Mouse (Mus musculus): ENCODE results near the gene Rbfox1. TPM values are rescaled to one million over a fixed set of nuclear protein-coding genes. Genes with fewer than 3 reads are reported as not detected.

Gene Rbfox1
- total and polyA plus RNA-seq, 3 experiments, result 31.6 to 58.1 (median 52.9) TPM

GRCm38 (mm10) chr16:6242468-6242867 is 357.3 kb downstream of the Rbfox1 start:
- Histone ChIP-seq H3K27me3 (ENCODE audit: control insufficient read depth, insufficient read depth, low read length) (no peaks in the 10 kb centered on the region), H3K4me1 (ENCODE audit: control insufficient read depth, insufficient read depth, low read length) (no peaks in the 10 kb centered on the region), H3K79me2 (replicated peaks; ENCODE audit: control insufficient read depth, insufficient read depth, low read length) (no peaks in the 10 kb centered on the region), H3K36me3 (ENCODE audit: control insufficient read depth, insufficient read depth, low read length) (no peaks in the 10 kb centered on the region), H3K9ac (ENCODE audit: low read depth, low read length) (no peak overlapping the region), H3K4me3 (no peak overlapping the region), H3K27ac (no peak overlapping the region)
- intact Hi-C loops (cut with DNase I), result no loop called here
- DNase-seq, result no peak
- TF ChIP-seq CTCF (IDR thresholded peaks at IDR 0.05) (no peak), POLR2A (IDR thresholded peaks at IDR 0.05; ENCODE audit: insufficient read depth, low read depth, low read length) (no peak), EP300 (IDR thresholded peaks at IDR 0.05; ENCODE audit: insufficient read depth, low read depth, low read length) (no peak)
- WGBS, result 74% methylated on average over 3 of the region's 3 CpGs

DNA sequence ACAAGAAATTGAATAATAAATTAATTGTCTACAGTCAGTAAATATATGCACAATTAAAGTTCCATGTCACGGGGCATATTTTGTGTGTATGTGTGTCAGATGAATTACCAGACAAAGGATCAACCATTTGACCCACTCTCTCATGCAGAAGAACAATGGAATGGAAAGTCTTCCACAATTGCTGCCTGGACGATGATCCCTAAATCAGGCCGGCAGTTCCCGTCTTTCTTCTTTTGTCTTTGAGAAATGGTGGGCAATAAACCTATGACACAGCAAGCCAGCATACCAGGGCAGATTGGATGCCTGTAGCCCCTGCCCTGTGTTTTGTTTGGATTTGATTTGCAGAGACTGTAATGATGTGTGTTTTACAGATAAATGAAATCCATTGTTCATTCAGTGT is 362.4 kb downstream of the Rbfox1 start:
- no peaks in the 10 kb centered on the region for H3K36me3 ChIP-seq (ENCODE audit: control insufficient read depth, insufficient read depth, low read length)

DNA sequence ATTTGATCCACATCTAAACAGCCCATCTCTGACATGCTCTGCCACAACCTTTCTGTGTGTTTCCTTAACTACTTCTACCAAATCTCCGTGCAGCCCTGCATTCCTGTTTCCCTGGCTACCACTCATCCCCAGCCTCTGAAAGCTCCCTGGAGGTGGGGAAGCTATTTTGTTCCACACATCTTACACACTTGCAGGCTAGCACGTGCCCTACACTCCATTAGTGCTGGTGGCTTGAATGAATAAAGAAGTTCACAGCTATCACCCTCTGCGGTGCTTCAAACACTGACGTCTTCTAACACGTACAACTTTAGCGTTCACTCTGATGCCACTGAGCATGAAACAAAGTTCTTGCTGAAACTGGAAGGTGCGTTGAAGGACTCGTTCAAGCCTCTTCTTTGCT is 379.4 kb downstream of the Rbfox1 start:
- Histone ChIP-seq H3K27me3 (ENCODE audit: control insufficient read depth, insufficient read depth, low read length) (no peaks in the 10 kb centered on the region), H3K4me3 (no peak overlapping the region), H3K4me1 (ENCODE audit: control insufficient read depth, insufficient read depth, low read length) (no peaks in the 10 kb centered on the region), H3K79me2 (replicated peaks; ENCODE audit: control insufficient read depth, insufficient read depth, low read length) (no peaks in the 10 kb centered on the region), H3K9ac (ENCODE audit: low read depth, low read length) (no peak overlapping the region), H3K36me3 (ENCODE audit: control insufficient read depth, insufficient read depth, low read length) (no peaks in the 10 kb centered on the region), H3K27ac (no peak overlapping the region)
- DNase-seq, result no peak
- 72% methylated on average over 8 of the region's 8 CpGs for WGBS
- TF ChIP-seq EP300 (IDR thresholded peaks at IDR 0.05; ENCODE audit: insufficient read depth, low read depth, low read length) (no peak), CTCF (IDR thresholded peaks at IDR 0.05) (no peak), POLR2A (IDR thresholded peaks at IDR 0.05; ENCODE audit: insufficient read depth, low read depth, low read length) (no peak)
- intact Hi-C loops (cut with DNase I), result no loop called here

More for the DNA sequence above, 362.4 kb downstream of the Rbfox1 start:
- H3K27me3 ChIP-seq (ENCODE audit: control insufficient read depth, insufficient read depth, low read length), result no peaks in the 10 kb centered on the region
- DNase-seq, result no peak
- H3K27ac ChIP-seq, result no peak overlapping the region
- H3K79me2 ChIP-seq (replicated peaks; ENCODE audit: control insufficient read depth, insufficient read depth, low read length), result no peaks in the 10 kb centered on the region
- no peaks in the 10 kb centered on the region for H3K4me1 ChIP-seq (ENCODE audit: control insufficient read depth, insufficient read depth, low read length)
- H3K4me3 ChIP-seq, result no peak overlapping the region
- TF ChIP-seq EP300 (IDR thresholded peaks at IDR 0.05; ENCODE audit: insufficient read depth, low read depth, low read length) (no peak), POLR2A (IDR thresholded peaks at IDR 0.05; ENCODE audit: insufficient read depth, low read depth, low read length) (no peak), CTCF (IDR thresholded peaks at IDR 0.05) (no peak)
- H3K9ac ChIP-seq (ENCODE audit: low read depth, low read length), result no peak overlapping the region
- intact Hi-C loops (cut with DNase I), result no loop called here
- WGBS, result 77% methylated on average over 4 of the region's 4 CpGs

GRCm38 (mm10) chr16:6265610-6266009 is 380.5 kb downstream of the Rbfox1 start:
- Histone ChIP-seq H3K27me3 (ENCODE audit: control insufficient read depth, insufficient read depth, low read length) (no peaks in the 10 kb centered on the region), H3K27ac (no peak overlapping the region), H3K9ac (ENCODE audit: low read depth, low read length) (no peak overlapping the region), H3K36me3 (ENCODE audit: control insufficient read depth, insufficient read depth, low read length) (no peaks in the 10 kb centered on the region), H3K79me2 (replicated peaks; ENCODE audit: control insufficient read depth, insufficient read depth, low read length) (no peaks in the 10 kb centered on the region), H3K4me3 (no peak overlapping the region), H3K4me1 (ENCODE audit: control insufficient read depth, insufficient read depth, low read length) (no peaks in the 10 kb centered on the region)
- intact Hi-C loops (cut with DNase I), result no loop called here
- no peak for DNase-seq
- TF ChIP-seq EP300 (IDR thresholded peaks at IDR 0.05; ENCODE audit: insufficient read depth, low read depth, low read length) (no peak), CTCF (IDR thresholded peaks at IDR 0.05) (no peak), POLR2A (IDR thresholded peaks at IDR 0.05; ENCODE audit: insufficient read depth, low read depth, low read length) (no peak)
- 65% methylated on average over 3 of the region's 3 CpGs for WGBS

- Histone ChIP-seq H3K79me2 (replicated peaks; ENCODE audit: control insufficient read depth, insufficient read depth, low read length) (no peaks in the 10 kb centered on the region), H3K4me3 (no peak overlapping the region), H3K9ac (ENCODE audit: low read depth, low read length) (no peak overlapping the region), H3K36me3 (ENCODE audit: control insufficient read depth, insufficient read depth, low read length) (no peaks in the 10 kb centered on the region), H3K27me3 (ENCODE audit: control insufficient read depth, insufficient read depth, low read length) (no peaks in the 10 kb centered on the region), H3K4me1 (ENCODE audit: control insufficient read depth, insufficient read depth, low read length) (no peaks in the 10 kb centered on the region), H3K27ac (no peak overlapping the region)
- no peak for TF ChIP-seq POLR2A (IDR thresholded peaks at IDR 0.05; ENCODE audit: insufficient read depth, low read depth, low read length)
- no peak for TF ChIP-seq CTCF (IDR thresholded peaks at IDR 0.05)
- TF ChIP-seq EP300 (IDR thresholded peaks at IDR 0.05; ENCODE audit: insufficient read depth, low read depth, low read length), result no peak
- no peak for DNase-seq
- WGBS, result 63% methylated on average over 7 of the region's 7 CpGs
- intact Hi-C loops (cut with DNase I), result no loop called here
These were observed 386.6 kb downstream of the Rbfox1 start for GRCm38 (mm10) chr16:6271596-6272370.

GRCm38 (mm10) chr16:6283496-6283895 is 398.3 kb downstream of the Rbfox1 start:
- WGBS, result 80% methylated on average over 4 of the region's 4 CpGs
- no peak for DNase-seq
- Histone ChIP-seq H3K36me3 (ENCODE audit: control insufficient read depth, insufficient read depth, low read length) (no peaks in the 10 kb centered on the region), H3K9ac (ENCODE audit: low read depth, low read length) (no peak overlapping the region), H3K4me3 (no peak overlapping the region), H3K4me1 (ENCODE audit: control insufficient read depth, insufficient read depth, low read length) (no peaks in the 10 kb centered on the region), H3K27ac (no peak overlapping the region), H3K27me3 (ENCODE audit: control insufficient read depth, insufficient read depth, low read length) (no peaks in the 10 kb centered on the region), H3K79me2 (replicated peaks; ENCODE audit: control insufficient read depth, insufficient read depth, low read length) (no peaks in the 10 kb centered on the region)
- TF ChIP-seq CTCF (IDR thresholded peaks at IDR 0.05), result no peak
- TF ChIP-seq EP300 (IDR thresholded peaks at IDR 0.05; ENCODE audit: insufficient read depth, low read depth, low read length), result no peak
- TF ChIP-seq POLR2A (IDR thresholded peaks at IDR 0.05; ENCODE audit: insufficient read depth, low read depth, low read length), result no peak
- intact Hi-C loops (cut with DNase I), result no loop called here
